Mouse (Mus musculus): ENCODE measurements around the gene Tmem108.

GRCm38 (mm10) chr9:103555334-103555733, 206.3 kb downstream of the Tmem108 start:
- TF ChIP-seq CEBPB (IDR thresholded peaks at IDR 0.05; ENCODE audit: low read depth) (no peak), CTCF (IDR thresholded peaks at IDR 0.05; ENCODE audit: control insufficient read depth, insufficient read depth, insufficient read length) (no peak)

Measured in C2C12 (cell line).